Comparison of ENCODE assay signal across 9 mouse cellular contexts in genomic region chr12:57542746-57543626, GRCm38 (mm10). TPM values are rescaled to one million over a fixed set of nuclear protein-coding genes. Genes with fewer than 3 reads are reported as not detected.
A peak's percentile ranks its signal among the peaks of the same experiment; 100 is the strongest.
DNase-seq lines count a peak whose midpoint lies in the region; ATAC-seq lines count a peak whose summit lies in the region.
"Had no signal": no experiment of that assay in that cellular context is flagged by ENCODE, and none has a peak within 500 bp of the region (broad histone marks: within the 10 kb centered on the region; RNA-seq: fewer than 3 reads in every experiment).

No protein-coding gene starts in this region.

- H3K36me3 ChIP-seq in kidney, embryonic 15.5 days, result no peaks in the 10 kb centered on the region
- no peaks in the 10 kb centered on the region for H3K36me3 ChIP-seq in liver, embryonic 15.5 days (replicated peaks)

- no peak overlapping the region for H3K27ac ChIP-seq in kidney, embryonic 15.5 days
- H3K27ac ChIP-seq in liver, embryonic 15.5 days (replicated peaks), result no peak overlapping the region; the same call in 1 of the 2 replicates
- H3K27ac ChIP-seq: macrophage had no signal

- no peak overlapping the region for H3K9ac ChIP-seq in kidney, embryonic 15.5 days
- no peak overlapping the region for H3K9ac ChIP-seq in liver, embryonic 15.5 days

- no peak for ATAC-seq in kidney, embryonic 15.5 days (replicated peaks; ENCODE audit: low FRiP score)
- no peak for ATAC-seq in liver, embryonic 15.5 days (ENCODE audit: insufficient read depth)
- ATAC-seq in megakaryocyte progenitor cell, adult 5-6 weeks (replicated peaks; ENCODE audit: poor library complexity), result no peak

- H3K9me3 ChIP-seq in kidney, embryonic 15.5 days (replicated peaks), result no peaks in the 10 kb centered on the region
- no peaks in the 10 kb centered on the region for H3K9me3 ChIP-seq in liver, embryonic 15.5 days (replicated peaks)

- peaks cover 95% of the 10 kb centered on the region for H3K27me3 ChIP-seq in kidney, embryonic 15.5 days
- peaks cover 97% of the 10 kb centered on the region for H3K27me3 ChIP-seq in liver, embryonic 15.5 days

- H3K4me1 ChIP-seq in kidney, embryonic 15.5 days, result peaks cover 49% of the 10 kb centered on the region
- H3K4me1 ChIP-seq in liver, embryonic 15.5 days (replicated peaks), result peaks cover 17% of the 10 kb centered on the region

- WGBS in kidney, embryonic 15.5 days, result 4% methylated on average over 63 of the region's 63 CpGs
- 3% methylated on average over 63 of the region's 63 CpGs for WGBS in liver, embryonic 15.5 days (ENCODE audit: insufficient replicate concordance)

- DNase-seq in kidney, postnatal 25 days, result no peak
- DNase-seq in heart, postnatal 4 days, result peak; percentile 6
- DNase-seq in retina, postnatal 1 day, result peak; percentile 63
- no peak for DNase-seq in thymus, adult 18-20 months
- no peak for DNase-seq in left cerebral cortex, adult 8-10 months (ENCODE audit: low spot score in 2 of 2)

- peak overlapping the region; percentile 26 for H3K4me2 ChIP-seq in kidney, embryonic 15.5 days
- H3K4me2 ChIP-seq in liver, embryonic 15.5 days, result peak overlapping the region; percentile 48

- peak overlapping the region; percentile 24 for H3K4me3 ChIP-seq in kidney, embryonic 15.5 days (replicated peaks)
- peak overlapping the region; percentile 26 for H3K4me3 ChIP-seq in liver, embryonic 15.5 days (replicated peaks)

RNA-seq across cellular contexts. Expression of gene Foxa1, which starts 3.7 kb away (rescaled TPM):
- 0.93 and 1.0 TPM in 2 replicates for polyA plus RNA-seq in kidney, embryonic 15.5 days (2015; fragmentation: Nextera tagmentation; extraction: Ambion mirVana)
- not detected for total RNA-seq in heart, postnatal 4 days (2021)
- 1.2 and 1.5 TPM in 2 replicates for polyA plus RNA-seq in liver, embryonic 15.5 days (2015; fragmentation: Nextera tagmentation; extraction: Ambion mirVana)
- 0.47 TPM in 1 of 2 replicates, not detected in the other for total RNA-seq in megakaryocyte progenitor cell, adult 5-6 weeks (2015)
- not detected in 2 replicates for total RNA-seq in megakaryocyte progenitor cell, adult 5-6 weeks (2017)
- under 1 TPM in 1 of 4 experiments, not detected in 3; 0.16 TPM for total RNA-seq in left cerebral cortex, adult 8-10 months (2022)
- polyA plus RNA-seq: macrophage had no signal

RNA-seq across cellular contexts. Expression of gene Ttc6, which starts 20.9 kb away (rescaled TPM):
- 0.21 and 0.35 TPM in 2 replicates for polyA plus RNA-seq in kidney, embryonic 15.5 days (2015; fragmentation: Nextera tagmentation; extraction: Ambion mirVana)
- under 1 TPM; 0.05 TPM for total RNA-seq in heart, postnatal 4 days (2021)
- polyA plus RNA-seq in liver, embryonic 15.5 days (2015; fragmentation: Nextera tagmentation; extraction: Ambion mirVana), result 0.03 and 0.05 TPM in 2 replicates
- not detected in 2 replicates for total RNA-seq in megakaryocyte progenitor cell, adult 5-6 weeks (2015)
- total RNA-seq in megakaryocyte progenitor cell, adult 5-6 weeks (2017), result not detected in 2 replicates
- under 1 TPM in 3 of 4 experiments, not detected in 1; 0.07 to 0.53 (median 0.07) TPM for total RNA-seq in left cerebral cortex, adult 8-10 months (2022)
- polyA plus RNA-seq: macrophage had no signal

Comparison
In these comparisons a context has a peak if more than half of its experiments do, and no peak if none do; other contexts are left out.
1. DNase-seq: peak in heart, postnatal 4 days (single experiment) and retina, postnatal 1 day (single experiment); none in kidney, postnatal 25 days (0 of 2), thymus, adult 18-20 months (0 of 2) and left cerebral cortex, adult 8-10 months (0 of 2).